Mouse (Mus musculus) kidney, embryonic 14.5 days (tissue): ENCODE results near the gene Gm47429. TPM values are rescaled to one million over a fixed set of nuclear protein-coding genes. Genes with fewer than 3 reads are reported as not detected.
"Not testable (repeated sequence)": the region's sequence is repeated elsewhere in the genome, so short reads cannot be mapped to it uniquely, and the experiment has no call there.

ENCODE experiments used
- ATAC-seq: fragments of 200-750 bp; cut with Nextera tagmentation; 2 replicates; pipeline ENCODE4 v1.8.0; 2017; ENCODE audit warnings: moderate number of reproducible peaks, mild to moderate bottlenecking, moderate TSS enrichment, moderate library complexity; ENCODE audit not compliant: low FRiP score, low TSS enrichment
- H3K27ac ChIP-seq: fragments of 300-500 bp; sonication (generic); 2 replicates; pipeline ENCODE4 v1.5.1; 2014; ENCODE audit warnings: low read depth, mild to moderate bottlenecking, low read length, moderate library complexity, mixed read lengths
- H3K27me3 ChIP-seq: fragments of 300-500 bp; sonication (generic); 2 replicates; pipeline ENCODE4 v1.6.1; 2014; ENCODE audit warnings: mild to moderate bottlenecking, low read length; ENCODE audit not compliant: control insufficient read depth, insufficient read depth
- H3K36me3 ChIP-seq: fragments of 300-500 bp; sonication (generic); 2 replicates; pipeline ENCODE4 v1.6.1; 2014; ENCODE audit warnings: low read length, mixed read lengths; ENCODE audit not compliant: control insufficient read depth, insufficient read depth
- H3K4me1 ChIP-seq: fragments of 300-500 bp; sonication (generic); 2 replicates; pipeline ENCODE4 v1.6.1; 2014; ENCODE audit warnings: low read length, mixed read lengths; ENCODE audit not compliant: control insufficient read depth, insufficient read depth
- H3K4me2 ChIP-seq: fragments of 300-500 bp; sonication (generic); replicated peaks from 2 replicates; pipeline ENCODE4 v1.6.1; 2014; ENCODE audit warnings: low read depth, mild to moderate bottlenecking, low read length
- H3K4me3 ChIP-seq: fragments of 300-500 bp; sonication (generic); 2 replicates; pipeline ENCODE4 v1.5.1; 2014; ENCODE audit warnings: mild to moderate bottlenecking, low read length
- H3K9ac ChIP-seq: fragments of 300-500 bp; sonication (generic); 2 replicates; pipeline ENCODE4 v1.6.1; 2014; ENCODE audit warnings: low read depth, mild to moderate bottlenecking, low read length, moderate library complexity
- H3K9me3 ChIP-seq: fragments of 300-500 bp; sonication (generic); 2 replicates; pipeline ENCODE4 v1.6.1; 2016; ENCODE audit warnings: low read length; ENCODE audit not compliant: control insufficient read depth
- WGBS: fragments of 180-500 bp; shearing (Covaris S2); extraction: QIAGEN DNeasy Blood & Tissue Kit; methylation state at CpG from one replicate; pipeline ENCODE4 v1.1.7; 2014; 5-methylcytosine and 5-hydroxymethylcytosine counted together
- polyA plus RNA-seq: library from polyadenylated mRNA; unstranded; fragments of >200 nt; fragmentation: Nextera tagmentation; extraction: Ambion mirVana; gene quantifications from 2 replicates; pipeline ENCODE4 v1.2.1, GENCODE M21; 2014

Gm47429 gene
- polyA plus RNA-seq, result not detected in 2 replicates

DNA sequence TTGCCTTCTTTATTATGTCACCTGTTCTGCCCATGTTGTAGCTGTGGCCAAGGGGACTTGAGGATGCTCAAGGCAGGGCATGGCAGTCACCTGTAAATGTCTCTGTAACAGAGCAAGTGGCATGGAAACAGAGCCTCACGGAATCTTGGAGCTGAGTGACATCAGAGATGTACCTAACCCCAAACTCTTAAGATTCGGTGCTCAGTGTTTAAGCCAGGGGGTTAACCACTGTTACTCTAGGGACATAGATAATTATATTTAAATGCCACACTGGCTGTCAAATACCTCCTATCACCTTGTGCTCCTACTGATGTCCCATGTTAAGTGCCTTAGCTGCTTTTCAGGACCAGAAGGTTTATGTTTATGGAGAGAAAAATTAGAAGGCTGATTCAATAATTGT is at the start of gene Gm47429:
Gene Gm47429, minus strand, starts transcription at position 101 of the 400 bp plus-strand sequence.
- Histone ChIP-seq H3K4me2 (no peak within 1 kb of the TSS), H3K27me3 (no peaks in the 10 kb centered on the region), H3K9me3 (no peaks in the 10 kb centered on the region), H3K36me3 (no peaks in the 10 kb centered on the region), H3K4me3 (no peak within 1 kb of the TSS), H3K9ac (no peak within 1 kb of the TSS), H3K4me1 (no peaks in the 10 kb centered on the region), H3K27ac (no peak within 1 kb of the TSS)
- 88% methylated on average over 2 of the region's 2 CpGs for WGBS
- no peak for ATAC-seq

DNA sequence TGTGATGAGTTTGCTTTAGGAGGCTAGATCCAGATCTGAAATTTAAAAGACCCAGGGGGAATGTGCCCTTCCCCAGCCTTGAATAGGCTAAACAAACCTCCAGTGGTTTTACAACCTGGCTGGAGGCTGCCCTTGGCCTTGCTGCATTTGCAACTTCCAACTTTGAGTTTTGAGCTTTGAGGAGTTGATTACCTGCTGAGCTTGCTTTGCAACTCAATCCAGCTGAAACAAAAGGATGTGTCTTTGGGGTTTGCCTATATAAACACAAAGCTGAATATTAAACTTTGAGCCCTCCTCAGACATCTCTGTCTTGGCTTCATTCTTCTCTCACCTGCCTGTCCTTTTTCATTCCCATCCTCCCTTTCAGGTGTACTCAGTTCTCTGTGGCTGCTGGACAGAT is 44.8 kb upstream of the Gm47429 start:
- H3K27ac ChIP-seq, H3K4me1 ChIP-seq, H3K36me3 ChIP-seq, H3K9ac ChIP-seq, ATAC-seq, H3K4me2 ChIP-seq, H3K9me3 ChIP-seq, H3K27me3 ChIP-seq, H3K4me3 ChIP-seq: not testable (repeated sequence)

DNA sequence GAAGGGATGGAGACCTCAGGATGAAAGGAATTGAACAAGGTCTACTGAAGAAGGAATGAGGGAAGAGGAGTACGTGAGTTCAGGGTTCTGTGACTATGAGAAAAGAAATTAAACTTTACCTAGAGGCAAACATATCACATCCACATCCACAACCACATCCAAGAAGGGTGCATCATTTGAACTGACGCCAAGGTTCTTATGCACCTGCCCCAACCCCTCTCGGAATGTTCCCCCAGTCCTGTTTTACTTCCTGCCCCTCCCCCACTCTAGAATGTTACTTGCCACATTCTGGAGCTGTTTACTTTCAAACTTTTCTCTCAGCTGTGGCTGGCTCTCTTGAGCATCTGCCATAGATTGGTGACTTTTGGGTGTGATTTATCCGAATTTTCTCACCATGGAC is 23.3 kb upstream of the Gm47429 start, which contains the start of gene Nutm2:
Gene Nutm2, plus strand, starts transcription at position 301 of the 400 bp plus-strand sequence.
- WGBS, result 81% methylated on average over 4 of the region's 4 CpGs
- no peak within 1 kb of the TSS for H3K27ac ChIP-seq
- H3K27me3 ChIP-seq, result no peaks in the 10 kb centered on the region
- H3K9ac ChIP-seq, result no peak within 1 kb of the TSS
- no peaks in the 10 kb centered on the region for H3K36me3 ChIP-seq
- ATAC-seq, result no peak
- H3K4me1 ChIP-seq, result no peaks in the 10 kb centered on the region
- no peak within 1 kb of the TSS for H3K4me3 ChIP-seq
- H3K4me2 ChIP-seq, result no peak within 1 kb of the TSS
- H3K9me3 ChIP-seq, result no peaks in the 10 kb centered on the region

DNA sequence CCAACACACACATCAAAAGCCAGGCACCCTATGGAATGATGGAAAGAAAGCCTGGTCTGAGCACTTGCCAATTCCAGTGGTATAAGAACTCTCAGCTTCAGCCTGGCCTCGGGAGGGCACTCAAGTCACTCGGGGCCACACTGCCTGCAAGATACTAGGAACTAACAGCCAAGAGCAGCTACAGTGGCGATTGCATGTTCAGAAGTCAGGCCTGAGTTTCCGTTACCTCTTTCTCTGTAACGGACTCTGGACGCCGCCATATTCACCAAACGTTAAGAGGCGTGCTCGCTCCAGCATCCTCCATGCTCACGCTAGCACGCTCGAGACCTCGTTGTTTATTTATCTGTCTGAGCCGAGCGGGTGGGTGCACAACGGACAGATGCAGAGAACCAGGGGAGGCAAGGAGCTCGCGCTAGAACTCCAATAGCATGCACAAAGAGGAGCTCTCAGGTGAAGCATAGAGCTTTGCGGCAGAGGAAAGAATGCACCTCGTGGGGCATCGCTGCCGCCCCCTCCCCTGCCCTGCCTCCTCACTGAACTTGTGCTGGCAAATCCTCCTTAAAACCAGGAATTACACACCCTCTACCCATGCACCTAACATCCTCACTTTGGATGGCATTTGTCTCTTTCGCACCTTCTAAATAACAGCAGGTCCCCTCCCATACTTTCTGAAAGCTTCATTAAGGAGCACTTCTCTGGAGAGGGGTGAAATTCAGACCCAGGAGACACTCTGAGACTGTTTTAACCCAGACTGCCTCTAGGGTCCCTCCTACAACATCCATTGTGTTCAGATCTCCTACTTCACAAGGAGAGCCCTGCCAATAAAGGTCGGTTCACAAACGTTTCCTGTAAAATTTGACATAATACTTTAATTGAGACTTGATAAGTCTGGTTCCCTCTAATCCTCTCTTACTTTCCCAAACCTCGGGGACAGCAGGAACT is 21.2 kb upstream of the Gm47429 start:
- peak overlapping the region; percentile 21; the same call in 1 of the 2 replicates for H3K4me3 ChIP-seq
- H3K4me1 ChIP-seq, result no peaks in the 10 kb centered on the region
- H3K27ac ChIP-seq, result no peak overlapping the region
- H3K36me3 ChIP-seq, result no peaks in the 10 kb centered on the region
- peak overlapping the region; percentile 42 for H3K4me2 ChIP-seq
- no peak overlapping the region for H3K9ac ChIP-seq
- no peak for ATAC-seq
- no peaks in the 10 kb centered on the region for H3K27me3 ChIP-seq
- no peaks in the 10 kb centered on the region for H3K9me3 ChIP-seq
- WGBS, result 34% methylated on average over 27 of the region's 27 CpGs

DNA sequence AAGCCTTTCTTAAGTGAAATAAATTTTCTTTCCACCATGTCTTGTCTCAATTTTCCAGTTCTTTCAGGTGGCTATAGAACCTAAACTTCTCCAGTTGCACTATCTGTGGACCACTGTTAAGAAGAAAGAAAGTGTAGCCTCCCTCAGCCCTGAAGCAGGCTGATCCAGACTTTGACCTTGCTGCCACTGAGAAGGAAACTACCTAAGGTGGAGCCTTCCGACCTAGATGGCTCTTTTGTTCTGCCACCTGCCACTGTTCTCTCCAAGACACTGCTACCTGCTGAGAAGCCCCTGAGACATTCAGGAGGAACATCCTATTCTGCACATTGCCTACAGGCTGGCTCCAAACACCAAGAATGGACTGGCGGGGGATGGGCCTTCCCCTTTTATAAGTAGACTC is 16.7 kb upstream of the Gm47429 start:
- ATAC-seq, H3K4me2 ChIP-seq, H3K4me3 ChIP-seq, H3K27ac ChIP-seq, H3K4me1 ChIP-seq, H3K9ac ChIP-seq, H3K27me3 ChIP-seq, H3K36me3 ChIP-seq, H3K9me3 ChIP-seq: not testable (repeated sequence)
- 63% methylated on average over 2 of the region's 2 CpGs for WGBS

DNA sequence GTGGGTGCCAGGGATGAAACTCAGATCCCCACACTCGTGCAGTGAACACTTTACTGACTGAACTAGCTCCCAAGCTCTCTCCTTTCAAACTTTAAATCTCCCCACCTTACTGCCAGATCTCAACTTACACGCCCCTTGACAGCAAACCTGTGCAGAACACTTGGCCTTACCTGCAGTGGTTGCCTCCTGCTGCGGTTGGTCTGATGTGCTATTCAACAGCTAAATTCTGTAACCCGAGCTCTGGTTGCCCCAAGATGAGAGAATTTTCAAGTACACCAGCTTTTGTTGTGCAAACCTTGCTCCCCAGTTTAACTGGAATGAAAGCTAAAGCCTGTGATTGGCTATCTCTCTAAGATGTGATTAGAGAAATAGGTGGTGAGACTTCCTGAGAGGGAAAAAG is 9.7 kb upstream of the Gm47429 start:
- no peak overlapping the region for H3K4me3 ChIP-seq
- H3K4me1 ChIP-seq, result no peaks in the 10 kb centered on the region
- no peak overlapping the region for H3K9ac ChIP-seq
- H3K27ac ChIP-seq, result no peak overlapping the region
- H3K9me3 ChIP-seq, result no peaks in the 10 kb centered on the region
- H3K36me3 ChIP-seq, result no peaks in the 10 kb centered on the region
- ATAC-seq, result no peak
- H3K4me2 ChIP-seq, result no peak overlapping the region
- WGBS, result 29% methylated on average over 4 of the region's 4 CpGs
- H3K27me3 ChIP-seq, result no peaks in the 10 kb centered on the region

DNA sequence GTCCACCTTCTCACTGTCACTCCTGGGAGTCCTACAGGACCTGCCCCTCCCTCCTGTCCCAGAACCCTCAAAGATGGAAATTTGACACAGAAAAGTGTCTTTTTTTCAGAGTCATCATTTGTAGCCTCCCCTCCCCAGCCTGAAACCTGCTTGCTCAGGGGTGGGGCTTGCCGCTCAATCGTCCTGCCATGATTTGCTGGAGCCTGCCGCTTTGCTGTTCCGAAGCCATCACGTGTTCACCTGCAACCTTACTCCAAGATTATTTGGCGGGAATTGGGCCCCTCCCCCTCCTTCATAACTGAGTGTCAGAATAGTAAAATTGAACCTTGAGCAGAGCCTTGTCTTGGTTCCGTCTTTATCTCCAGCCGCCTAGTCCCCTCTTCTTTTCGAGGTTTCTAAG is 8.6 kb upstream of the Gm47429 start:
- not testable (repeated sequence) for H3K27me3 ChIP-seq, ATAC-seq, H3K9ac ChIP-seq, H3K9me3 ChIP-seq, H3K4me2 ChIP-seq, H3K36me3 ChIP-seq, H3K27ac ChIP-seq, H3K4me1 ChIP-seq, H3K4me3 ChIP-seq
- 74% methylated on average over 9 of the region's 9 CpGs for WGBS

DNA sequence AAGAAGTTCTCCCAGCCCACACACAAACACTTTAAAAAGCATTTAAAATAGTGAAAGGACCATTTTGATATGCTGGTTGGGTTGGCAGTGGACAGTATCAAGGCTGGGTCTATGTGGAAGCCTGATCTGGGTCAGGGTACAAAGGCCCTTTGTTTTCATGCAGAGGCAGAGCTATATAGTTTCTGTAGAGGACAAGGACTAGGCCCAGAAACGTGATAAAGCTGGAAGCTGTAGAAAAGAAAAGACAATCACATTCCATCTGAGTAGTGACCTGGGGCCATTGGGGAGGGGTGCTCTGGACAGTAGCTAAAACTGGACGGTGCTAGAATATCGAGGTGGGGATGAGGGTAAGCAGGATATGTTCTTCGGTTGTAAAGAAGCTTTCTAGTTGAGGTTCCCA is 1.5 kb upstream of the Gm47429 start:
- no peak overlapping the region for H3K9ac ChIP-seq
- no peaks in the 10 kb centered on the region for H3K9me3 ChIP-seq
- no peaks in the 10 kb centered on the region for H3K4me1 ChIP-seq
- H3K27me3 ChIP-seq, result no peaks in the 10 kb centered on the region
- no peak overlapping the region for H3K4me3 ChIP-seq
- no peak overlapping the region for H3K4me2 ChIP-seq
- H3K27ac ChIP-seq, result no peak overlapping the region
- 79% methylated on average over 4 of the region's 4 CpGs for WGBS
- ATAC-seq, result no peak
- no peaks in the 10 kb centered on the region for H3K36me3 ChIP-seq

DNA sequence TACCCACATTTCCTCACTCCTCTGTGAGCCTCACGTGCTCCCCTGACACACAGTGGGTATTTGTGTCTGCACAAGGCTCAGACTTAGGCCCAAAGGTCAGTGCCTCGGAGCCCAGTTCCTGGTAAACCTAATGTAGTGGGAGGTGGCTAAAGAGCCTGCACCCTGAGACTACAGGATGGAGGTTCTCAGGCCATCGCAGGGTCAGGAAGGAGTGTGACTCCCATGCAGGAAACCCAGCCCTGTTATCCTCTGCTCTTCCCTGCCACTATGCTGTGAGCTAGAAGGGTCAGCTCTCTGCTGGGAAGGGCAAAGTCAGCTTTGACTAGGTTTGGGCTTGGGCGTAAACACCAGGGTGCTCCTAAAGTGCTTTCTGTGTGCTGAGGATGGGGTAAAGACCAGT is 17.0 kb downstream of the Gm47429 start:
- Histone ChIP-seq H3K4me3 (no peak overlapping the region), H3K9ac (no peak overlapping the region), H3K36me3 (peaks cover 69% of the 10 kb centered on the region), H3K4me2 (no peak overlapping the region), H3K4me1 (no peaks in the 10 kb centered on the region), H3K27me3 (no peaks in the 10 kb centered on the region), H3K27ac (no peak overlapping the region), H3K9me3 (no peaks in the 10 kb centered on the region)
- ATAC-seq, result no peak
- WGBS, result 72% methylated on average over 4 of the region's 4 CpGs
